Mouse (Mus musculus): ENCODE data around the gene Plbd2. TPM values are rescaled to one million over a fixed set of nuclear protein-coding genes. Genes with fewer than 3 reads are reported as not detected.

The Plbd2 gene
- polyA plus RNA-seq, 1 experiment from 2014 or later, result 39.0 TPM

GRCm38 (mm10) chr5:120492437-120492836 is 11.0 kb downstream of the Plbd2 start:
- 0 out of 2 replicates have a peak, but pooled peaks cover 7% of the 10 kb centered on the region for H3K36me3 ChIP-seq
- H3K4me2 ChIP-seq, result no peak overlapping the region
- 58% methylated on average over 11 of the region's 11 CpGs for WGBS
- no peak overlapping the region for H3K4me3 ChIP-seq
- peaks cover 3% of the 10 kb centered on the region; the same call in 1 of the 2 replicates for H3K4me1 ChIP-seq (replicated peaks)
- no peaks in the 10 kb centered on the region for H3K9me3 ChIP-seq
- no peak for ATAC-seq (ENCODE audit: low FRiP score, low read depth)
- no peaks in the 10 kb centered on the region for H3K27me3 ChIP-seq
- no peak overlapping the region for H3K9ac ChIP-seq
- no peak overlapping the region for H3K27ac ChIP-seq (replicated peaks)

DNA sequence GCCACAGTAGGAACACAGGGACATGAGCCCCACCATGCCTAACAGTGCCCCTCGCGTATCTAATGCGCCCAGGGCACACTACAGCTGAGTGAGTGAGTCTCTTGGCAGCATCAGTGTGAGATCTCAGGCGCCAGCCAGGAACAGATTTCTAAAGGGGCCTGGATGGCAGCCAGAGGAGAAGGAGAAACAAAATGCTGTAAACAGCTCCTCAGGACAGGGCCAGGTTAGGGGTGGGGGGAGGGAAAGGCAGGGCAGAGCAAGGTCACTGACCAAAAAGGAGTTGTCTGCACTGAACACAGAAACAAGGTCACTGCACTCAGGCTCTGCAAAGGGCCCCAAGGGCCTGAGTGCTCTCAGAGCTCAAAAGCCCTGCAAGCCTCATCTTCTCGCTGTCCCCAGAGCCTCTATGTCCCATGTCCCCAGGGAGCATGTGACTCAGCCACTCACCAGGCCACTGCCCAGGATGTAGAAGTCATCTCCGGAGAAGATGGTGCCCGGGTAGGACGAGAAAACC is 12.7 kb downstream of the Plbd2 start:
- no peaks in the 10 kb centered on the region for H3K27me3 ChIP-seq
- H3K4me1 ChIP-seq (replicated peaks), result peaks cover 3% of the 10 kb centered on the region; the same call in 1 of the 2 replicates
- peak overlapping the region; percentile 53; the same call in 1 of the 2 replicates for H3K27ac ChIP-seq (replicated peaks)
- ATAC-seq (ENCODE audit: low FRiP score, low read depth), result peak; percentile 57
- peaks cover 19% of the 10 kb centered on the region; the same call in 1 of the 2 replicates for H3K36me3 ChIP-seq
- no peaks in the 10 kb centered on the region for H3K9me3 ChIP-seq
- H3K4me3 ChIP-seq, result no peak overlapping the region
- H3K4me2 ChIP-seq, result no peak overlapping the region
- H3K9ac ChIP-seq, result no peak overlapping the region
- 60% methylated on average over 8 of the region's 8 CpGs for WGBS

GRCm38 (mm10) chr5:120487844-120488243 is 15.6 kb downstream of the Plbd2 start:
- H3K4me2 ChIP-seq, result no peak overlapping the region
- no peak for ATAC-seq (ENCODE audit: low FRiP score, low read depth)
- H3K27ac ChIP-seq (replicated peaks), result no peak overlapping the region
- 90% methylated on average over 8 of the region's 8 CpGs for WGBS
- no peak overlapping the region for H3K9ac ChIP-seq
- peaks cover 19% of the 10 kb centered on the region; the same call in 1 of the 2 replicates for H3K36me3 ChIP-seq
- H3K27me3 ChIP-seq, result no peaks in the 10 kb centered on the region
- peaks cover 3% of the 10 kb centered on the region; the same call in 1 of the 2 replicates for H3K4me1 ChIP-seq (replicated peaks)
- no peaks in the 10 kb centered on the region for H3K9me3 ChIP-seq
- H3K4me3 ChIP-seq, result no peak overlapping the region

DNA sequence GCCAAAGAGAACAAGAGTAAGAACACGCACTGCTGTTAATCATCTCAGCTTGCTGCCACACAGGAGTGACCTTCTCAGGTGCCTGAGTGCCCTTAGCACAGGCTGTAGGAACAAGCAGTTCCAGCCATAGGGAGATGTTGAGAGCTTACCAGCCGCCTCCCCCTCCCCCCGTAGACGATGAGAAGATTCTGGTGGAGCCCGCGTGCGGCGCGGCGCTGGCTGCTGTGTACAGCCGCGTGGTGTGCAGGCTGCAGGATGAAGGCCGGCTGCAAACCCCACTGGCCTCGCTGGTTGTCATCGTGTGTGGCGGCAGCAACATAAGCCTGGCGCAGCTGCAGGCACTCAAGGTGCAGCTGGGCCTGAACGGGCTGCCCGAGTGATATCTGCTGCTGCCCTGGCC is 20.0 kb downstream of the Plbd2 start:
- no peak overlapping the region for H3K9ac ChIP-seq
- H3K9me3 ChIP-seq, result no peaks in the 10 kb centered on the region
- H3K36me3 ChIP-seq, result peaks cover 19% of the 10 kb centered on the region; the same call in 1 of the 2 replicates
- no peak overlapping the region for H3K27ac ChIP-seq (replicated peaks)
- 83% methylated on average over 19 of the region's 19 CpGs for WGBS
- H3K4me1 ChIP-seq (replicated peaks), result no peaks in the 10 kb centered on the region
- no peaks in the 10 kb centered on the region for H3K27me3 ChIP-seq
- no peak overlapping the region for H3K4me2 ChIP-seq
- no peak overlapping the region for H3K4me3 ChIP-seq
- ATAC-seq (ENCODE audit: low FRiP score, low read depth), result no peak

GRCm38 (mm10) chr5:120481205-120481604 is 22.2 kb downstream of the Plbd2 start:
- no peak overlapping the region for H3K4me3 ChIP-seq
- H3K36me3 ChIP-seq, result peaks cover 1% of the 10 kb centered on the region; the same call in 1 of the 2 replicates
- WGBS, result 54% methylated on average over 9 of the region's 9 CpGs
- H3K4me2 ChIP-seq, result no peak overlapping the region
- no peak overlapping the region for H3K27ac ChIP-seq (replicated peaks)
- no peak overlapping the region for H3K9ac ChIP-seq
- H3K27me3 ChIP-seq, result 0 out of 2 replicates have a peak, but pooled peaks cover 2% of the 10 kb centered on the region
- H3K4me1 ChIP-seq (replicated peaks), result no peaks in the 10 kb centered on the region
- no peak for ATAC-seq (ENCODE audit: low FRiP score, low read depth)
- no peaks in the 10 kb centered on the region for H3K9me3 ChIP-seq

DNA sequence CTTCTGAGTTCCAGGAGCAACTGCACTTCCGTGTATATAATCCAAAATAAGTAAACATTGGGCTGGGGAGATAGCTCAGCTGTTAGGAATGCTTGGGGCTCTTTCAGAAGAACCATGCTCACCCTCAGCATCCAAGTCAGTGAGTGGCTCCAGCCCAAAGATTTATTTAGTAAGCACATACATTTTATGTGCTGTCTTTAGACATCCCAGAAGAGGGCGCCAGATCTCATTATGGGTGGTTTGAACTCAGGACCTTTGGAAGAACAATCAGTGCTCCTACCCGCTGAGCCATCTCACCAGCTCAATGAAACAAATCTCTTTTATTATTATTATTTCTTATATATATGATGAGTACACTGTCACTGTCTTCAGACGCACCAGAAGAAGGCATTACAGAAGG is 23.9 kb downstream of the Plbd2 start:
- no peaks in the 10 kb centered on the region for H3K4me1 ChIP-seq (replicated peaks)
- no peak overlapping the region for H3K4me2 ChIP-seq
- H3K27ac ChIP-seq (replicated peaks), result no peak overlapping the region
- no peak for ATAC-seq (ENCODE audit: low FRiP score, low read depth)
- no peaks in the 10 kb centered on the region for H3K9me3 ChIP-seq
- H3K9ac ChIP-seq, result no peak overlapping the region
- 0 out of 2 replicates have a peak, but pooled peaks cover 3% of the 10 kb centered on the region for H3K27me3 ChIP-seq
- no peaks in the 10 kb centered on the region for H3K36me3 ChIP-seq
- no peak overlapping the region for H3K4me3 ChIP-seq
- 75% methylated on average over 4 of the region's 4 CpGs for WGBS

DNA sequence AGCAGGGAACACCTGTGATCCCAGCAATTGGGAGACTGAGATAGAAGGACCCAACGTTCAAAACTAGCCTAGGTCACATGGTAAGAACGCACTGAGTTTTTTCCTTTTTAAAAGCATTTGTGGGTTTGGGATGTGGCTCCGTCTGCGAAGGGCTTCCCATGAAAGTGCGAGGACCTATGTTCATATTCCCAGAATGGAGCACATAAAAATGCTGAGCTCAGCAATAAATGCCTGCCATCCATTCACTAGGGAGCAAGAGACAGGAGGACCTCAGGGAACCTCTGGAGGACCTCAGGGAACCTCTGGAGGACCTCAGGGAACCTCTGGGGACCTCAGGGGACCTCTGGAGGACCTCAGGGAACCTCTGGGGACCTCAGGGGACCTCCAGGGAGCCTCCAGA is 25.4 kb downstream of the Plbd2 start:
- WGBS, result 88% methylated on average over 5 of the region's 5 CpGs
- Histone ChIP-seq H3K4me2 (no peak overlapping the region), H3K9ac (no peak overlapping the region), H3K36me3 (no peaks in the 10 kb centered on the region), H3K4me3 (no peak overlapping the region), H3K27ac (replicated peaks) (no peak overlapping the region), H3K27me3 (0 out of 2 replicates have a peak, but pooled peaks cover 3% of the 10 kb centered on the region), H3K4me1 (replicated peaks) (no peaks in the 10 kb centered on the region), H3K9me3 (no peaks in the 10 kb centered on the region)
- no peak for ATAC-seq (ENCODE audit: low FRiP score, low read depth)

DNA sequence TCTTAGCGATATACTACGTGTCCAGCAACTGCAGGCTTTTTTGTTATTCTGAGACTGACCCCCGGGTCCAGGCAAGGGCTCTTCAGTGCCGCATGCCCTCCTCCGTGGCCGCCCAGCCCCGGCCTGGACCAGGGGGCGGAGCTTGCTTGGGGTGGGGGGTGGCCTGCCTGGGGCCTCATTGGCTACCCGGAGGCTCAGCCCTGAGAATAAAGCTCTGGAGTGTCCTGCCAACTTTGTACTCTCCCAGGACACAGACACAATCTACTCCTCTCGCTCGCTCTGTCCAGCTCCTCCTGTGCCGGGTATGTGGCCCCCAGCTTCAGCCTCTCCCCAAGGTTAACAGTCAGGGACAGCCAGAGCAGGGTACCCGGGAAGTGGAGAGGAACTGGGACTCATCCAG is 27.1 kb downstream of the Plbd2 start, which contains the start of gene Sds:
Gene Sds (plus strand): TSS at position 231 of the 400 bp plus-strand sequence.
- Histone ChIP-seq H3K36me3 (no peaks in the 10 kb centered on the region), H3K4me2 (no peak within 1 kb of the TSS), H3K4me3 (no peak within 1 kb of the TSS), H3K27me3 (0 out of 2 replicates have a peak, but pooled peaks cover 3% of the 10 kb centered on the region), H3K27ac (replicated peaks) (no peak within 1 kb of the TSS), H3K4me1 (replicated peaks) (no peaks in the 10 kb centered on the region), H3K9me3 (no peaks in the 10 kb centered on the region), H3K9ac (no peak within 1 kb of the TSS)
- 22% methylated on average over 13 of the region's 13 CpGs for WGBS
- ATAC-seq (ENCODE audit: low FRiP score, low read depth), result no peak; the same call in 1 of the 2 replicates

- no peak for ATAC-seq (ENCODE audit: low FRiP score, low read depth)
- Histone ChIP-seq H3K36me3 (no peaks in the 10 kb centered on the region), H3K4me3 (no peak overlapping the region), H3K27ac (replicated peaks) (no peak overlapping the region), H3K4me1 (replicated peaks) (no peaks in the 10 kb centered on the region), H3K9me3 (no peaks in the 10 kb centered on the region), H3K27me3 (0 out of 2 replicates have a peak, but pooled peaks cover 3% of the 10 kb centered on the region), H3K4me2 (no peak overlapping the region), H3K9ac (no peak overlapping the region)
- 54% methylated on average over 8 of the region's 8 CpGs for WGBS
Observed at GRCm38 (mm10) chr5:120475861-120476260, 27.6 kb downstream of the Plbd2 start.

- H3K9me3 ChIP-seq, result no peaks in the 10 kb centered on the region
- no peak overlapping the region for H3K4me2 ChIP-seq
- H3K27me3 ChIP-seq, result 0 out of 2 replicates have a peak, but pooled peaks cover 3% of the 10 kb centered on the region
- ATAC-seq (ENCODE audit: low FRiP score, low read depth), result no peak
- H3K27ac ChIP-seq (replicated peaks), result no peak overlapping the region
- no peaks in the 10 kb centered on the region for H3K36me3 ChIP-seq
- H3K9ac ChIP-seq, result no peak overlapping the region
- no peaks in the 10 kb centered on the region for H3K4me1 ChIP-seq (replicated peaks)
- 94% methylated on average over 2 of the region's 2 CpGs for WGBS
- H3K4me3 ChIP-seq, result no peak overlapping the region
Observed at GRCm38 (mm10) chr5:120473361-120473760, 30.1 kb downstream of the Plbd2 start.

GRCm38 (mm10) chr5:120472770-120473169 is 30.7 kb downstream of the Plbd2 start, which contains the start of gene Sdsl:
TSS of gene Sdsl (minus strand) at chr5:120472810.
- Histone ChIP-seq H3K9me3 (no peaks in the 10 kb centered on the region), H3K4me3 (no peak within 1 kb of the TSS), H3K4me2 (no peak within 1 kb of the TSS), H3K27ac (replicated peaks) (no peak within 1 kb of the TSS), H3K9ac (no peak within 1 kb of the TSS), H3K27me3 (0 out of 2 replicates have a peak, but pooled peaks cover 3% of the 10 kb centered on the region), H3K4me1 (replicated peaks) (no peaks in the 10 kb centered on the region), H3K36me3 (no peaks in the 10 kb centered on the region)
- no peak for ATAC-seq (ENCODE audit: low FRiP score, low read depth)
- WGBS, result 83% methylated on average over 8 of the region's 8 CpGs

GRCm38 (mm10) chr5:120471538-120471937 is 31.9 kb downstream of the Plbd2 start:
- Histone ChIP-seq H3K4me1 (replicated peaks) (0 out of 2 replicates have a peak, but pooled peaks cover 3% of the 10 kb centered on the region), H3K27me3 (0 out of 2 replicates have a peak, but pooled peaks cover 3% of the 10 kb centered on the region), H3K27ac (replicated peaks) (no peak overlapping the region), H3K9me3 (no peaks in the 10 kb centered on the region), H3K4me3 (no peak overlapping the region), H3K36me3 (no peaks in the 10 kb centered on the region), H3K9ac (no peak overlapping the region), H3K4me2 (no peak overlapping the region)
- no peak for ATAC-seq (ENCODE audit: low FRiP score, low read depth)
- 47% methylated on average over 4 of the region's 4 CpGs for WGBS

Data from hindbrain, embryonic 15.5 days (tissue).